Mouse (Mus musculus): ENCODE measurements around the gene Csrnp2.
A peak's percentile ranks its signal among the peaks of the same experiment; 100 is the strongest.
"Not testable (repeated sequence)": the region's sequence is repeated elsewhere in the genome, so short reads cannot be mapped to it uniquely, and the experiment has no call there.

Csrnp2 gene

GRCm38 (mm10) chr15:100495102-100495501 is at the start of gene Csrnp2:
TSS of gene Csrnp2 (minus strand) at chr15:100495488.
- peak; percentile 95 to 96 for DNase-seq

- DNase-seq: not testable (repeated sequence)
Observed at GRCm38 (mm10) chr15:100543651-100544030, 48.4 kb upstream of the Csrnp2 start.

DNA sequence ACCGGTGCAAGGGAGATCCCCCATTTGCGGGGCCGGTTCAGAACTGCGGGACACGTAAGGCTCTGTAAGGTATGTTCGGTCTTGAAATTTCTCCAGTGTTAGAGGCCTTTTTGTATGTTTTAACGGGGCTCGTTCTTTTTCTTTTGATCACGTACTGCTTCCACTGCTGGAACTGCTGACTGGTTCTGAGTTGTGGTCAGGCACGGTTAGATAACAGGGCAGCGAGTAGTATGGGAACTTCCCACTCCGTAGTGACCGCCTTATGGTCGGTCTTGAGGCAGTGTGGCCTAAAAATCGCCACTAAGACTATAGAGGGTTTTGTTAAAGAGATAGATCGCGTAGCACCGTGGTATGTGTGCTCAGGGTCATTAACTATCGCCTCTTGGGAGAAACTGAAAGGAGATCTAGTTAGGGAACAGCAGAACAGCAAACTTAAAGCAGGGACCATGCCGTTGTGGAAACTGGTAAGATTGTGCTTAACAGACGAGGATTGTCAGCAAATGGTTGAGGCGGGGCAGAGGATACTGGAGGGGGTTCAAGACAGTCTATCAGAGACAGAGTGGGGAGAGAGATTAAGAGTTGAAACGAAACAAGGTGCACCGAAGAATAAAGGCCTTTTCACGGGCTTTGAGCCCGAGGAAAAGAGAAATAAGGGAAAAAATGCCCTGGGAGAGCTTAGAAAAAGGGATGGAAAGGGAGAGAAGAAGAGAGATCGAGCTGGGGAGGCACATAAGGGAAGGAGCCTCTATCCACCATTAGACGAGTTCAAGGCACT is 47.8 kb upstream of the Csrnp2 start:
- DNase-seq: not testable (repeated sequence)

DNA sequence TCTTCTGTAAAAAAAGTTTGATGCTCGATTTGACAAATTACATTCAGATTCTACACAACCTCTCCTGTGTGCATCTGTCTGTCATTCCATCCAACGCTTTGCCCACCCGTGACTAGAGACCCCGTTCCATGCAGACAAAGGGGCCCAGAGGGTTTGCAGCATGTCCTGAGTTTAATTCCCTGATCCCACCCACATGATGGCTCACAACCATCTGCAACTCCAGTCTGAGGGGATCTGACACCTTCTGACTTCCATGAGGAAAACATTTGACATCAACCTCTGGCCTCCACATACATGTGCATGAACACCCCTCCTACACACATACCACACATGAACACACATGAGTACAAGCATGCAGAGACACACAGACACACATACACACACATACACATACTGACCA is 46.1 kb upstream of the Csrnp2 start:
- DNase-seq: no peak

GRCm38 (mm10) chr15:100541001-100541400 is 45.7 kb upstream of the Csrnp2 start:
- DNase-seq: not testable (repeated sequence)

DNA sequence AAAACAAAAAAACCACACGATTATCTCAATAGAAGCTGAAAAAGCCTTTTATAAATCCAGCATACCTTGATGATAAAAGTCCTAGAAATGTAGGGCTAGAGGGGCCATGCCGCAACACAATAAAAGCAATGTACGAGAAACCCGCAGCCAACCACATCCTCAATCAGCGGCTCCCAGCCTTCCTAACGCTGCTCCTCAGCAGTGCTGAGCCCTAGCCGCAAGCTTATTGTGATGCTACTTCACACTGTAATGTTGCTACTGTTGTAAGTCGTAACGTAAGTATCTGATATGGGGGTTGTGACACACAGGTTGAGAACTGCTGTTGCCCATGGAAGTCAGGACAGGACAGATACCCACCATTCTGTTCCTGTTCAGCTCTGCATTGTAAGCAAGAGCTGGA is 44.1 kb upstream of the Csrnp2 start:
- DNase-seq: no peak

DNA sequence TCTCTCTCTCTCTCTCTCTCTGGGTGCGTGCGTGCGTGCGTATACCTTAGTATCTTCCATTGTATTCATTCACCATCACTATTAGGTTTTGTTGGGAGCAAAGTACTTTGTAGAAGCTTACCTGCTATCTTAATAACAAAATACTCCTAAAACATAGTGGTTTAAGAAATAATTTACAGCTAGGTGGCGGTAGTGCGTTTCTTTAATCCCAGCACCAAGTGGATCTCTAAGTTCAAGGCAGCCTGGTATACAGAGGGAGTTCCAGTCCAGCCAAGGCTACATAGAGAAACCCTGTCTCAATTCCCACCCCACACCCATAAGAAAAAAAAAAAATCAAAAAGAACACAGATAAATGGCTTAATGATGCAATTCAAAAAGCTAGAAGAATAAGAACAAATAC is 42.6 kb upstream of the Csrnp2 start:
- DNase-seq: peak in 1 of 2 experiments; percentile 24

DNA sequence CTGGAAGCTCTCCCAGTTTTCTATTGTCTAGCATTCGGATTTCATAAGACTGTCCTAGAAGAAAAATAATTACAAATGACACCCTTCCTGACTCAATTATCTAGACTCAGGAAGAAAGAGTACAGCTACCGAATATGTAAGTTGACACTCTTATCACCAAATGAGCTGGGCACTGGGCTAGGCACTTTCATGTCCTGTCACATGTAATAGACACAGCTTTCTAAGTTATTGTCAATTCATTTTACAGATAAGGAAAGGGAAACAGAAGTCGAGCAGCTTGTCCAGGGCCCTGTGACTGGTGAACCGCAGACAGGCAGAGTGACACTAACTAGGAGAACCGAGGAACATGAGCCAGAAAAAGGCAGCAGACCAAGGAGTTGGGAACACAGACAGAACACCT is 32.6 kb upstream of the Csrnp2 start:
- DNase-seq: no peak

GRCm38 (mm10) chr15:100525405-100525804 is 30.1 kb upstream of the Csrnp2 start:
- no peak for DNase-seq

DNA sequence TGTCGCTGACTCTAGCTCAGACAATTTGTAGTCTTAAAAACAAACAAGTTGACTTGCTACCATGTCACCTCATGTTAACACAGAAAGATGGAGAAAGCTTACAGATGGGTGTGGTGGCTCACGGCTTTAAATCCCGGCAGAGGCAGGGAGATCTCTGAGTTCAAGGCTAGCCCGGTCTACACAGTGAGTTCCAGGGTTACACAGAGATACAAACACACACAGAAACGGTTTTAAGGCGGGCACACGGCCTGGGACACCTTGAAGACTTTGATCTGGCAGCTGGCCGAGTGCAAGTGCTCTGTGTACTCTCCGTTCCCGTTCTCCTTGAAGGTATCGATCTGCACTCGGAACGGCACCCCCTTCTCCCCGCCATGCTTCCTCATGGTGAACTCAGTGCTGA is 25.0 kb upstream of the Csrnp2 start:
- DNase-seq: no peak

GRCm38 (mm10) chr15:100515121-100515520 is 19.8 kb upstream of the Csrnp2 start:
- no peak for DNase-seq

DNA sequence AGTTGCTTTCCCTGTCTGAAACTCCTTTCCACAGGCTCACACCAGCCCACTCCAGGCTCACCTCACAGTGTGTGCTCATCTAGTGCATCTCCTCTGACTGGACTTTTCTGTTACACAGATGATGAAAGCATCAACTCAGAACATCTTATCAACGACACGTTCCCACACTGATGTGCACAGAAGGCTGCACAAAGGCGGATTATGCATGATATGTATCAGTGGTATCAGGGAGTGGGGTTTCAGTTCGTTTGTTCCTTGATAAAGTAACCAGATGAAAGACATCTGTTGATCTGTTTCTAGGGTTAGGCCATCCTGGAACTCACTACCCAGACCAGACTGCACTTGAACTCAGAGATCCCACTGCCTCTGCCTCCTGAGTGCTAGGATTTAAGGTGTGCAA is 18.1 kb upstream of the Csrnp2 start:
- DNase-seq: no peak

GRCm38 (mm10) chr15:100510072-100510471 is 14.8 kb upstream of the Csrnp2 start:
- no peak for DNase-seq

GRCm38 (mm10) chr15:100508454-100509167 is 13.3 kb upstream of the Csrnp2 start:
- DNase-seq: no peak

- DNase-seq: not testable (repeated sequence)
Observed at GRCm38 (mm10) chr15:100499506-100499905, 4.2 kb upstream of the Csrnp2 start.

- DNase-seq: no peak
Observed at GRCm38 (mm10) chr15:100494647-100495046, 641 bp downstream of the Csrnp2 start.

- DNase-seq: no peak
Observed at GRCm38 (mm10) chr15:100491966-100492365, 3.3 kb downstream of the Csrnp2 start.

DNA sequence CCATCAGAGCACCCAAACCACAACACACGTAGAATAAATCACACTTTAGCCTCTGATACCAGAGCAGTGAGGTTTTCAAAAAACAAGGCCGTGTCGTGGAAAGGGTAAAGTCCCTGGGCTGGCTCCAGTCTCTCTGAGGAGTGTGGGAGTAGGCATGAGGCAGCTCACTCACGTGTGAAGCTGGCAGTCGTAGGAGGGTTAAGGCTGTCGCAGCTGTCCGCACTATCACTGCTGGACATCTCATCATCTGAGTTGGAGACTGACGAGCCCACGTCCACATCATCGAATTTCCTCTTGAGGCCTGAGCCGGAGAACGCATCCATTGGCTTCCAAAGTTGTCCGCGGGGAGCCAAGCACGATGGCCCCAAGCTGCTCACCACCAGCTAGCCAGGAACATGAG is 6.0 kb downstream of the Csrnp2 start:
- no peak for DNase-seq

DNA sequence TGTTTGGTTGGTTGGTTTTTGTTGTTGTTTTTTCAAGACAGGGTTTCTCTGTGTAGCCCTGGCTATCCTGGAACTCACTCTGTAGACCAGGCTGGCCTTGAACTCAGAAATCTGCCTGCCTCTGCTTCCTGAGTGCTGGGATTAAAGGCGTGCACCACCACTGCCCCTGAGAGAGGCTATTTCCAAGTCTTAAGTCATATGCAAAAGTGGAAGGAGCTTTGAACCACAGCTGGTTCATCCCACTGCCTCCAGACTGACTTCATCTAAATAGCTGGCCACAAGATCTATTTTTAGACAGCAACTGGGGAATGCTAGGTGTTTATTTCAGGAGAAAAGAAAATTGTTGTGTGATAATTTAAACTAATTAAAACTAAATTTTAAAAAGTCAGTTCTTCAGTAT is 7.0 kb downstream of the Csrnp2 start:
- DNase-seq: not testable (repeated sequence)

- no peak for DNase-seq
Observed at GRCm38 (mm10) chr15:100487050-100487449, 8.2 kb downstream of the Csrnp2 start.

DNA sequence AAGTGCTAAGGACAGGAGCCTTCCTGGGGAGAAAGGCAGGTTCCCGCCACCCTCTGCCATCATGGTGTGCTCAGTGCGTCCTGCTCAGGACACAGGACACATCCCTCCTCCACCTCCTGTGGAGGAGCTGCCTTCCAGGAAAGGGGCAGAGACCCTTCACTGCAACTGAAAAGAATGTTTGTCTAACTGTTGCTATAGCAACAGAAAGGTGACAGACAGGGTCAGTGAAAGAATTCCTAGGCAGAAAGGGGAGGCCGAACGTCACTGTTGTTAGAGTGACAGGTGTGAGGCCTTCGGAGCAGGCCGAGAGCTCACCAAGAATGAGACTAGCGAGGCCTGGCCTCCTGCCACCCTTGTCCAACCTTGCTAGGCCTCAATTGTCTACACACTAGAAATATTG is 8.8 kb downstream of the Csrnp2 start:
- DNase-seq: no peak

- peak; percentile 41 to 58 for DNase-seq
Observed at GRCm38 (mm10) chr15:100485576-100485975, 9.7 kb downstream of the Csrnp2 start.

DNA sequence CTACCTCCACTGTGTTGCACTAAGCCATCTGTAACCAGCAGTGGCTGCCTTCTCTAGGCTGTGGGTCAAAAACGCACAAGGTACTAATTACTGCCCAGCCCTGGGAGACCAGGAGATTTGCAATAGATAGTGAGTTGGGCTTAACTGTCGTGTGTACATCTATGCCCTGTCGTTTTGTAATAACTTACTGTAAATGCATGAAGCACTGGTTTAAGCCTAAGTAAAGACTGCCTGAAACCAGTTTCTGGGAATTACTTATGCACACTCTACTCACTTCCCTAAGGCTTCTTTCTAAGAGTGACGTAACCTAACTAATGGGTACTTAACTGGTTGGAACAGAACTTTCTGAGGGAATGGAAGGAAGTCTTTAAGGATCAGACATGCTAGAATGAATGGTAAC is 16.4 kb downstream of the Csrnp2 start:
- no peak for DNase-seq

DNA sequence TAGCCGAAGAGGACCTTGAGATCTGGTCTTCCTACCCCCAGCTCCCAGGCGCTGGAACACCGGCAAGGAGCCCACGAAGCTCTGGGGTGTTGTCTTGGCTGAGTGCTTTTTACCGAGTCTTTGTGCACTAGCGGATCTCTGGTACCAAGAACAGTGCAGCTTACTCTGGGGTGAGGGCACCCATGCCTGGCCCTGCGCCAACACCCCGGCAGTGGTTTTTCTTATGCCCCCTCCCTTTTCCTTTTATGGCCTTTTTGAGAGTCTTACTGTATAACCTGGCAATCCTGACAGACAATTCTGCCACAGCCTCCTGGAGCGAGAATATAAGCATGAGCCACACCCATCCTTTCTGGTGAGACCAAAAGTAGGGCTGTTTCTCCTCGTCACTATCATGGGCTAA is 16.9 kb downstream of the Csrnp2 start:
- DNase-seq: no peak

Data from lung, postnatal 4 days (tissue).